Mouse (Mus musculus) yolk sac, embryonic 10.5 days (tissue): ENCODE measurements around the gene Zfp618.

Experiments
- DNase-seq: peaks from one replicate; pipeline ENCODE4 v3.0.0-alpha.2; 2017; ENCODE audit warnings: low spot score

The Zfp618 gene

GRCm38 (mm10) chr4:62999321-62999720 lies 33.9 kb downstream of the Zfp618 start:
- DNase-seq = peak; percentile 28

GRCm38 (mm10) chr4:62999916-63000315 lies 34.5 kb downstream of the Zfp618 start:
- no peak for DNase-seq

GRCm38 (mm10) chr4:63000316-63001055 lies 35.1 kb downstream of the Zfp618 start:
- no peak for DNase-seq

GRCm38 (mm10) chr4:63002386-63002785 lies 37.0 kb downstream of the Zfp618 start:
- no peak for DNase-seq

GRCm38 (mm10) chr4:63004519-63004918 lies 39.1 kb downstream of the Zfp618 start:
- no peak for DNase-seq

- peak; percentile 64 for DNase-seq
Measured at GRCm38 (mm10) chr4:63005446-63006185, 40.2 kb downstream of the Zfp618 start.

GRCm38 (mm10) chr4:63006198-63007155 lies 41.1 kb downstream of the Zfp618 start:
- peak; percentile 18 for DNase-seq

GRCm38 (mm10) chr4:63008206-63008605 lies 42.8 kb downstream of the Zfp618 start:
- no peak for DNase-seq

- DNase-seq = no peak
Measured at GRCm38 (mm10) chr4:63008822-63009221, 43.4 kb downstream of the Zfp618 start.

- no peak for DNase-seq
Measured at GRCm38 (mm10) chr4:63009821-63010220, 44.4 kb downstream of the Zfp618 start.

GRCm38 (mm10) chr4:63010226-63010625 lies 44.9 kb downstream of the Zfp618 start:
- DNase-seq = no peak

GRCm38 (mm10) chr4:63018616-63019015 lies 53.2 kb downstream of the Zfp618 start:
- no peak for DNase-seq

GRCm38 (mm10) chr4:63019428-63019858 lies 54.1 kb downstream of the Zfp618 start:
- peak; percentile 58 for DNase-seq

- DNase-seq = no peak
Measured at GRCm38 (mm10) chr4:63021034-63021700, 55.8 kb downstream of the Zfp618 start.

- no peak for DNase-seq
Measured at GRCm38 (mm10) chr4:63023465-63023864, 58.1 kb downstream of the Zfp618 start.

GRCm38 (mm10) chr4:63024098-63024497 lies 58.7 kb downstream of the Zfp618 start:
- no peak for DNase-seq

- DNase-seq = no peak
Measured at GRCm38 (mm10) chr4:63024734-63025256, 59.4 kb downstream of the Zfp618 start.

GRCm38 (mm10) chr4:63025306-63025705 lies 59.9 kb downstream of the Zfp618 start:
- DNase-seq = no peak

- no peak for DNase-seq
Measured at GRCm38 (mm10) chr4:63026286-63026685, 60.9 kb downstream of the Zfp618 start.

- no peak for DNase-seq
Measured at GRCm38 (mm10) chr4:63027451-63027850, 62.1 kb downstream of the Zfp618 start.

- no peak for DNase-seq
Measured at GRCm38 (mm10) chr4:63030157-63030556, 64.8 kb downstream of the Zfp618 start.
